Mouse (Mus musculus) thymus, adult 18-20 months (tissue): ENCODE results near the gene Endog.
"Not testable (repeated sequence)": the region's sequence is repeated elsewhere in the genome, so short reads cannot be mapped to it uniquely, and the experiment has no call there.

ENCODE experiments used
- DNase-seq, 2 experiments: peaks; one replicate each; pipeline ENCODE4 v3.0.0; 2022; ENCODE audit warnings: mixed read lengths in 2 of 2

The Endog gene

DNA sequence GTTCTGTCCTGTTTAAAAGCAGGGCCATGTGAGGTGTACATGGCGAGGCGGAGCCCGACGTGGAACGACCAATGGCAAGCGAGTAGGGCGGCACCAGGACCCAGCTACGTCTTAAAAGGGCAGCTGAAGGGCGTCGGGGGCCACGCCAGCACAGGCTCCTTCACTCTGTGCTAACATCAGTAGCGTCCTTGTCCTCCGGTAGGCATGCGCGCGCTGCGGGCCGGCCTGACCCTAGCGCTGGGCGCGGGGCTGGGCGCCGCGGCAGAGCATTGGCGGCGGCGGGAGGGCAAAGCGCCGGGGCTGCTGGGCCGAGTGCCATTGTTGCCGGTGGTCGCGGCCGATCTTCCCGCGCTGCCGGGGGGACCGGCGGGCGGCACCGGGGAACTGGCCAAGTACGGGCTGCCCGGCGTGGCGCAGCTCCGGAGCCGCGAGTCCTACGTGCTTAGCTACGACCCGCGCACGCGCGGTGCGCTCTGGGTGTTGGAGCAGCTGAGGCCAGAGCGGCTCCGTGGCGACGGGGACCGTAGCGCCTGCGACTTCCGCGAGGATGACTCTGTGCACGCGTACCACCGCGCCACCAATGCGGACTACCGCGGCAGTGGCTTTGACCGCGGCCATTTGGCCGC is at the start of gene Endog:
Gene Endog, plus strand, starts transcription at position 123 of the 626 bp plus-strand sequence.
- DNase-seq = peak; percentile 73 to 77

DNA sequence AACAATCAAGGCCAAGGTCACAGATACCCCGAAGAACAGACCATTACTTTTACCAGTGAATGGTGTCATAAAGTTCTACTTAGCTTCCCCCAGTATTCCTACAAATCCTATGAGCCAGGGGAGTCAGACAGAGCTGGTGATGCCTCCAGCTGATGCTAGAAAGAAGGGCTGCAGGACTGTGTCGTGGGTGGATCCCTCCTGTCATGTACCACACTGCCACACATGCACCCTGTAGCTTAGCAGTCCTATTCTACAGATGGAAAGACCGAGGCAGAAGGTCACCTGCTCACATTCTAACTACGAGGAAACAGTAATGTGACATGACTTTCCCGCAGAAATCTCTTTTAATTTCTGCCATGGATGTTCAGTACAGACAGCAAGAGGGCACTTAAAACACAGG is 48.5 kb upstream of the Endog start:
- DNase-seq = no peak

DNA sequence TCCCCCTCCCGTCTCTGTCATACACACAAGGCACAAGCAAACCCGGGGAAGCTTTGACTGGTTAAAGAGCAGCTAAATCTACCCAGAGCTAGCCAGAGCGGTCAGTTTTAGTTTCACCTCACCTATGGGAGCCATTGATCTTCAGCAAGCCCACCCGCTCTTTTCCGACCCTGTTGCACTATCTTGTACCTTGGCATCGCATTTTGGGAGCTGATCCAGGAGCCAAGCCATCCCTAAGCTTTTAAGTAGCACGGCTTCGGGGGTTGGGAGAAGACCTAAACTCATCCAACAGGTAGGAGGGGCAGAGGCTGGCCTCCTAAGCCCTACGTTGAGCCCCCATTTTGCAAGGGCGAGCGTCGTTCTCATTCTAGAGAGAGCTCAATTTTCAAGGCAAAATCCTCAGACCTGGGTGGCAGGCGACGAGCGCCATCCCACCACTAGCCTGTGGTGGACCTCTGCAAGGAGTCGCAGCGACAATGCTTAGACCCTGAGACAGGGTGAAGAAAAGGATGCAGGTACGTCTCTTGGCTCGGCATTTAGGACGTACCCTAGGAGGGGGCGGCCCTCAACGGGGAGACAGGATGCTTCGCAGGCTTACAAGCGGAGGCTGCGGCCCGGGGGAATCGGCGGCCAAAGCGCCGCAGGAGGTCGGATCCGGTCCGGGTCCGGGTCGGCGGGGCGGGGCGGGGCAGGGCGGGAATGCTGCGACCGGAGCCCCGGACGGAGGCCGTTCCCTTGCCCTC is 47.4 kb upstream of the Endog start:
- no peak for DNase-seq

DNA sequence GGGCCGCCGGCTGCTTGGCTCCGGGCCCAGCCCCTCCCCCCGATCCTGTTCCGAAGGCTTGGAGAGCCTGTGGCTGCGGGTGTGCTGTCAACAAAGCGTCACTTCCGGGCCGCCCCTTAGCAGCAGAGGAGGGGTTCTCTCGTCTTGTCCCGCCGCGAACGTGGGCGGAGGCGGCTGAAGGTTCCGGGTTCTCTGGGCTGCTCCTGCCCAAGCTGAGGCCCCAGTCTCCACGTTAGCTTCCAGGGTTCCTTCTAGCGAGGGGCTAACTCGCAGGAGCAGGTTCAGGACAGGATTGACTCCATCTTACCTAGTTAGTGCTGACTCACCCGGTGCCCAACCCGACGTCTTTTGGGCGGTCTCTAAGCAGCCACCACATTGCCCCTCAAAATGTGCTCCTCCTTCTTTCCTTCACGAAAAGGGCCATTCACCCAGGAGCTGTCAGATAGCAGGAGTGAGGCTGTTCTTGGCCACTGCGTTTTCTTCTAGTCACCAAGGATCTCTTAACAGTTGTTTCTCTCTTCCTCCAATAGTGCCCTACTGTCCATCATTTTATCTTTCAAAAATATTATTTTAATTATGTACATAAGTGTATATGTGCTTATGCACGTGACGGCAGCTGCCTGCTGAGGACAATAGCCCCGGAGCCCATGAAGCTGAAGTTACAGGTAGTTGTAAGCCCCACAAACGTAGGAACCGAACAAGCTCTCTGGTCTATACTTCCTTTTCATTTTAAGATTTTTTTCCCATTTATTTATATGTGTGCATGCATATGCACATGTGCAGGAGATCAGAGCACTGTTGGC is 46.6 kb upstream of the Endog start, which contains the start of gene Zer1:
Gene Zer1, minus strand, starts transcription at position 114 of the 803 bp plus-strand sequence.
- peak; percentile 87 to 90 for DNase-seq

DNA sequence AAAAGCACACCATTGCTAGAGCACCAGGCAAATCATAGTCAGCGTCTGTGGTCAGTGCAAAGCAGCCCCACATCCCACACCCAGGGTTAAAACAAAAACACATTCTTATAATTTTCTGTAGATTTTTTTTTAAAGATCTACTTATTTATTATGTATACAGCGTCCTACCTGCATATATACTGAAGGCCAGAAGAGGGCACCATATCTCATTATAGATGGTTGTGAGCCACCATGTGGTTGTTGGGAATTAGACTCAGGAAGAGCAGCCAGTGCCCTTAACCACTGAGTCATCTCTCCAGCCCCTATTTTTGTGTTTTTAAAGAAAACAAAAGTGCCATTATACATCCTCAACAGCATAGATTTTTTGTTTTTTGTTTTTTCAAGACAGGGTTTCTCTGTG is 42.5 kb upstream of the Endog start:
- no peak for DNase-seq

DNA sequence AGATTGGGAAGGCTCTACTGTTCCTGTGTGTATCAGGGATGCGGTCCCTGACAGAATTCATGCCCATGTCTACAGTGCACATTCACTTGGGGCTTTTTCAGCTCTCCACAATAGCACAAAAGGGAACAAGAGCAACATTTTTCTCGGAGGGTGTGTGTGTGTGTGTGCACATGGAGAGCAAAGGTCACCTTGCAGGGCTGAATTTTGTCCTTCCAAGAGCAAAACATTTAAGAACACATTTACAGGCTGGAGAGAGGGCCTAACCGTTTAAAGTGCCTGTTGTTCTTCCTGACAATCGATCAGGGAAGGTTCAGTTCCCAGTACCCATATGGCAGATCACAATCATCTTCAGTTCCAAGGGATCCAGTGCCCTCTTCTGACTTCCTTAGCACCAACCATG is 41.1 kb upstream of the Endog start:
- no peak for DNase-seq

DNA sequence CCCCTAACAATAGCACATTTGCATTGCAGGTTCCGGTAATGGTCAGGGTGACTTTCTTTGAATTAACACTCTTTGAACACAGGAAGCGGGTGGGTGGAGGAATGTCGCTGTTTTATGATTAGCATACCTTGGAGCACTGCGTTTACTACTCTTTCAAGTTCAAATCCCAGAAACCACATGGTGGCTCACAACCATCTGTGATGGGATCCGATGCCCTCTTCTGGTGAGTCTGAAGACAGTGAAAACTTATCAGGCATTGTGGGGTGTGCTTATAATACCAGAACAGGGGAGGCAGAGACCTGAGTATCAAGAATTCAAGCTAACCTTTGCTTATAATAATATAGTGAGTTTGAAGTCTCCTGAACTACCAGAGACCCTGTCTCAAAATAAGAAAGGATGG is 40.1 kb upstream of the Endog start:
- DNase-seq = not testable (repeated sequence)

DNA sequence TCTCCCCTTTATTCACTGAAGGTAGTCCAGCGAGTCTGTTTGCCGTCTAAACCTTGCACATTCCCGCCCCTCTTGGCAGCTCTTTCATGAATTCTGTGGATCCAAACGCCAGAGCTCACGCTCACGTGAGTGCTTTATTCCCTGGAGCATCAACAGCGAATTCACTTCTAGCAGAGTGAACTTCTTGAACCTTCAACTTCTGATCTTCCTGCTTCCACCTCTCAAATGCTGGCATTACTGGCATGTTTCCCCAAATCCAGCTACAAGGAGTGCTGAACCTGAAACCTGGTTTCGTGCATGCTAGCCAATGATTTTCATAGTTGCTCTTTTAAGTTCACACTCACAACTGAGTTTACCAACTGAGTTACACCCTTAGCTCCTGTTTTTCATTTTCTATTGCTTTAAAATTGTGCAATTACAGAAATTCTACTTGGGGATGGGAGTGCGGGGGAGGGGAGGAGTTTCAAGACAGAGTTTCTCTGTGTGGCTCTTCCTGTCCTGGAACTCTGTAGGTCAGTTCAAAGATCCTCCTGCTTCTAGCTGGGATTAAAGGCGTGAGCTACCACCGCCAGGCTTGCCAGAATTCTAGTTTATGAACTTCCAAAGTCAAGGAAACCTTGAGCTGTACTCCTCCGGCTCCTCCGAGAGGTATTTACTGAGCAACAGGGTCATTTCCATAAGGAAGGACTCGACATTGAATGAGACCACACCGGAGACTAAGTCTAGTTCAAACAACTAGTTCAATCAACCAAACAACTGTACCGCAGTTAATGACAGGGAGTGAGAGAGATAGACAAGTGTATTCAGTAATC is 38.3 kb upstream of the Endog start:
- no peak for DNase-seq

DNA sequence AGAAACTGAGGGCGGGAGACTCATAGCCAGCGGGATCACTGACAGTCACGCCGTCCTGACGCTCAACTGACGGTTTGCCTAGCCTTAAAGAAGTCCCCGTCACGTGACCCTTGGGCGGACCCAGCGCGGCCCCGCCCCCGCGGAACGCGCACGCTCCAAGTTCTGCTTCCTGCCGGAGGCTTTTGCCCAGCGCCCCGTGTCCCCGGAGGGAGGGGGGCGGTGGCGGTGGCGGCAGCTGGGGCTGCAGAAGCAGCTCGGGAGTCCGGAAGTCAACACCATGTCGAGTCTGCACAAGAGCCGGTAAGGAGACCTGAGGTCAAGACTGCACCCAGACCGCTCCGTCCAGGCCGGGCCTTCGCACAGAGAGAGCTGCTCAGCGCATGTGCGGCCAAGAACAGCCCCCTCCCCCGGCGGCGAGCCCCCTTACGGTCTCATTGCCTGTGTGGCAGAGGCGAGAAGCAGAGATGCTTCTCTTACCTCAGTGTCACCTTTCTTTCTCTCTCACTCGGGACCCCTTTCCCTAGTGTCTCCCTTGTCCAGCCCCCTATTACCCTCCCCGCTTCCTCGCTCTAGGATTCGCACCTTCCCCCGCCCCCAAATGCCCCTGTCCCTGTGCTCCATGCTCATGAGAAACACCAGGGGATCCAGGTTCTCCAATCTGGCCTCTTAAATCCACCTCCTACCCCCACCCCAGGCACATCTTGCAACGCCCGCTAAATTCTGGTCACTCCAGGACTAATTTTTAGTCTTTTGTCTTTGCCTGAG is 37.5 kb upstream of the Endog start, which contains the start of gene Tbc1d13:
Gene Tbc1d13, plus strand, starts transcription at position 134 of the 765 bp plus-strand sequence.
- peak; percentile 98 to 99 for DNase-seq

DNA sequence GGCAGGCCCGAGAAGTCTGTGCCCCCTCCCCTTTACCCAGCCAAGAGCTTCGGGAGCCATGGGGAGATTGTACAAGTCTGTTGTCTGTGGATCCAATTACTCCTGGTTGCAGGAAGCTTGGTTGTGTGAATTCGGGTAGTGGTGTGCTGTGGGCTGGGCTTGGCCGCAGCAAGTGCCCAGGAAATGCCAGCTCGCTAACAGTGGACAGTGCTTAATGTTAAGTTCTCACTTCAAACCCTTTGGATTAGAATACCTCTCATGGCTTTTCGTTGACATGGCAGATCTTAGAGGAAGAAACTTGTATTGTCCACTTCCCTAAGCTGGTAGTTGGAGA is 36.9 kb upstream of the Endog start:
- DNase-seq = no peak

DNA sequence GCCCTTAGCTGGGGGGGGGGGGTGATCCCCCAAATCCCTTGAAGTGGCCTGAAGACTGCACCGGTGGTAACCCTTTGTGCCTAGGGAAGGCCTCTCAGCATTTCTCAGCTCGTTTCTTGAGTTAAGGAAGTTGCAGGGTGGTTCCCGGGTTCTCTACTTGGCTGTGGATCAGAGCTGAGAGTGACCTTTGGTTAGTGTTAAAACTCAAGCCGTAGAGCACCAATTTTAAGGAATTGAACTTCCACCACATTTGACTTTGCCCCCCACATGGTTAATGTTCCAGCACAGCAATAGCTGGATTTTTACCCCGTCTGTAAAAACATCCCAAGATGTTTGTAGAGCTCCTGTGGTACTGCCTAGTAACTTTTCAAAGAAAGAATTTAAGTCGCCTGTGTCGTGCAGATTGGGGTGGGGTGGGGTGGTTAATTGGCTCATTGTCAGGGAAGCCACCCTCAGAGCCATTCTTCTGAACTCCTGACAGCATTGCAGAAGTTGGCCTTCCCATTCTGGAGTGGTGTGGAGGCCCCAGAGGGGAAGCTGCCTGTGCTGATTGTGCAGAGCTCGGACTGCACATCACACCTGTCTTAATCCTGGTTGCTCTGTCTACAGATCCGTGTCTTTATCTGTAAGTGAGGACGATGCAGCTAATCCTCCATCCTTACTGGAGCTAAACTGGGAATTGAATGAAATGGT is 36.2 kb upstream of the Endog start:
- DNase-seq = no peak

DNA sequence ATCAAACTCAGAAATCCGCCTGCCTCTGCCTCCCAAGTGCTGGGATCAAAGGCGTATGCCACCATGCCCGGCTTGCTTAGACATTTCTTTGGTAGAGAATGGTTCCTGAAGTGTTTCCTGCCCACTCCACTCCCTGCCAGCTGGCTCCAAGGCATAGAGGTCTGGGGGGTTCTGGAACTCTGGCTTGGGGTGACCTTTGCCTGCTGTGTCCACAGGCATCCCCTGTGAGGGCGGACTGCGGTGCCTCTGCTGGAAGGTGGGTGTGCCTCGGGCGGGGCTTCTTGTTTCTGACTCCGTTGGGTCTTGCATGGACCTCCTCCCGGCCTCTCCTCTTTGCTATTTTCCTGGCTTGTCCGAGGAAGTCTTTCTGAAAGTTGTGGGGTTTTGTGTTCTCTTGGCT is 34.8 kb upstream of the Endog start:
- no peak for DNase-seq

DNA sequence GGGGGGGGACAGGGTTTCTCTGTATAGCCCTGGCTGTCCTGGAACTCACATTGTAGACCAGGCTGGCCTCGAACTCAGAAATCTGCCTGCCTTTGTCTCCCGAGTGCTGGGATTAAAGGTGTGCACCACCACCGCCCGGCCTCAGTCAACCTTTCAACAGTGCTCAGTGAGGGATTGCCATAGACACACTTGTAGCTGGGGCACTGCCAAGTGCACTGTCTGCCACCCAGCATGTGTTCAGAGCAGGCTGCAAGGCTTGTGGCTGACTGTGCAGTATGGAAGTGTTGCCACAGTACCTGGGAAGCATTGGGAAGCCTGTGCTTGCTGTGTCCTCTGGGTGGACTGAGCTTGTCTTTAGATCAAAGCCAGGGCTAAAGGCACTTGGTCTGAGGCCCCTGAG is 31.3 kb upstream of the Endog start:
- not testable (repeated sequence) for DNase-seq

DNA sequence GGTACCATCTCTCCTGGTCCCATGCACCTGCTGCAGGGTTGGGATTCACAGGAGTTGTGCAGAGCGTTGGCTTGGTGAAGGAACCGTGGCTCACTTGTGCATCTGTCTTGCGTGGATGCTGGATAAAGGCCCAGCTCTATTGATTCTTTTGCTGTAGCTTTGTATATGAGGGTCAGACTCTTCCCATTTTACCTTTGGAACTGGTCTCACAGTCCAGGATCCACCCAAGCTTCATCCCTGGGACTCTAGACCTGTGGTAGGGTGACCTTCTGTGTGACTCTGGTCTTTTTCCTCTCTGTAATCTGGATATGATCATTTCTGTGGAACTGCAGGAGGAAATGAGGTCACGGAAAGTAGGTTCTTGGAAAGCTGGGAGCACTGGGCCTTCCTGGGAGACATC is 26.9 kb upstream of the Endog start:
- DNase-seq = no peak

DNA sequence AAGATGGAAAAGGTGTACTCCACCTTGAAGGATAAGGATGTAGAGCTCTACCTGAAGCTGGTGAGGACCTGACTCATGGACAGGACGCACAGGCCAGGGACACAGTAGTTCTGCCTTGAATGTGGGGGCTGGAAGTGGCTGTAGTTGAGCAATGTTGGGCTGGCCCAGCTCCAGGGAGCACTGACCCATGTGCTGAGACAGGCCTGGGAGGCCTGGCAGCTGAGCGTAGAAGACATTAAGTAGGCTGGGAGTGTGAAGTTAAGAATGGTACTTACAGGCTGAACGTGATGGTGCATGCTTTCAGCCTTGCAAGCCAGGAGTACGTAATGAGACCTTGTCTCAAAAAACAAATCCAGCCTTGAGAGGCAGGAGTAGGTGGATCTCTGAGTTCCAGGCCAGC is 23.8 kb upstream of the Endog start:
- DNase-seq = no peak

DNA sequence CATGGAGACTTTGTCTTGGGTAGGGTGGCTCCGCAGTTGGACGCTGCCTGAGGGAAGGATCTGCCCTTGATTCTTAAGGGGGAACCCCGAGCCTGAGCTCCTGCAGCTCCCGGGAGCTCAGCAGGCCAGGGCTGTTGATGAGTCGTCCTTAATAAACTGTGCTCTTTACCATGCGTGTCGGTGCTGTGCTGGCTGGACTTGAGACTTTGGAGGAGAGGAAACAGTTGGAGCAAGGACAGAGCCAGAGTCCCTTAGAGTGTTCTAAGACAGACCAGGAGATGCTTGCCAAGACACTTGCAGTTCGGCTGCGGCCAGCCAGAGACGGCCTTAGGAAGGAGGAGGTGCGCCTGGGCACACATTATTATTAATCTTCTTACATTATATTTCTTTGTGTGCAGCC is 19.5 kb upstream of the Endog start:
- DNase-seq = no peak

DNA sequence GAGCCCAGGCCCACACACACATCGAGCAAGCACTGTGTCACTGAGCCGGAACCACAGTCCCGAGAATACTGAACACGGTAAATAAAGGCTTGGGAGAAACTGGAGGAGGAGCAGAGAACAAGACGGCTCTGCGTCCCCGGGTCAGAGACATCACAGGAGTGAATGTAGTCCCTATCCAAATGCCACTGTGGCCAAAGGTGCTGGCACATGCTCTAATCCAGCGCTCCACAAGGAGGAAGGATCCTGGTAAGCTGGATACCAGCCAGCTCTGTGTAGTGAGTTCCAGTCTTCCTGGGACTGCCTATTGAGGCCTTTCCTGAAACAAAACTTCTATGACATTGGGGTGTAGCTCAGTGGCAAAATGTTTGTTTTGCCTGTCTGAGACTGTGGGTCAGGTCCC is 18.7 kb upstream of the Endog start:
- DNase-seq = no peak

DNA sequence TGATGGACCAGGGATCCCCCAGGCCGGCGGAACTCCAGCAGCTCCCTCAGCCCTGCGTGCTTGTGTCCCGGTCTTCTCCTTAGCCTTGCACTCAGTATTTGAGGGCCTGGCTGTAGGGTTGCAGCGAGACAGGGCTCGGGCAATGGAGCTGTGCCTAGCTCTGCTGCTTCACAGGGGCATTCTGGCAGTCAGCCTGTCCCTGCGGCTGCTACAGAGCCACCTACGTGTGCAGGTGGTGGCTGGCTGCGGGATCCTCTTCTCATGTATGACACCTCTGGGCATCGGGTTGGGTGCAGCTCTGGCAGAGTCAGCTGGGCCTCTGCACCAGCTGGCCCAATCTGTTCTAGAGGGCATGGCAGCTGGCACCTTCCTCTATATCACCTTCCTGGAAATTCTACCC is 11.4 kb upstream of the Endog start:
- not testable (repeated sequence) for DNase-seq

DNA sequence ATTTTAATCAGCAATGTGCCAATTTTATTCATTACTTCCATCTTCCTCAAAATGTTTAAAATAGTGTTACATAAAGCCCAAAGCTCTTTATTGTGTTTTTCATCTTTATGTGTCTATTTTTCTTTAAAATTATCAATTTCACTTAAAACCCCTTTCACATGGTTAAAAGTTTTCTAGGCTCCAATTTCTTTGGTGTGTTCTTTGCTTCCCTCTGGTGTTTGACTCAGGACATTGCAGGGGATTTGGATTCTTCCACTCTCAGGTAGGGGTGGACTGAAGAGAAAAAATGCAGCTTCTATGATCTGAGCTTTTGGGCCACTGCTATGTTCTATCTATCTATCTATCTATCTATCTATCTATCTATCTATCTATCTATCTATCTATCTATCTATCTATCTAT is 9.5 kb upstream of the Endog start:
- no peak for DNase-seq

DNA sequence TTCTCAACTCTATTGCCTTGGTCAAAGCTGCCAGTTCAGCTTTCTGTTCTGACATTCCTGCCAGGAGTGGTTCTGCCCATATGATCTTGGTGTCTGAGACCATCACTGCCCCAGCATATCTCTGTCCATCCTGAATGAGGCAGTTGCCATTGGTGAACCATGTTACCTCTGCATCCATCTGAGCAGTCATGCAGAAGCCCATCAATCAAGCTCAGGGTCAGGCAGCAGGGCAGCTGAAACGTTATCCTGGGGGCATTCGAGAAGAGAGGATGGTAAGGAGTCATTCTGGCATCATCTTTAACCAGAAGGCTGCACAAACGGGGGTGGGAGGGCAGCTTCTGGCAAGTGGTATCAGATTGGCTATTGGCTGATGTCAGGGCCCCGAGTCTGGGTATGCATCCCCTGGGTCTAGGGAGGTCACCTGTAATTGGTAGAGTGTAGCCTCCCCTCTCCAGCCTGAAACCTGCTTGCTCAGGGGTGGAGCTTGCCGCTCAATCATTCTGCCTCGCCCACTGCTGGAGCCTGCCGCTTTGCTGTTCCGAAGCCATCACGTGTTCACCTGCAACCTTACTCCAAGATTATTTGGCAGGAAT is 6.9 kb upstream of the Endog start:
- no peak for DNase-seq

DNA sequence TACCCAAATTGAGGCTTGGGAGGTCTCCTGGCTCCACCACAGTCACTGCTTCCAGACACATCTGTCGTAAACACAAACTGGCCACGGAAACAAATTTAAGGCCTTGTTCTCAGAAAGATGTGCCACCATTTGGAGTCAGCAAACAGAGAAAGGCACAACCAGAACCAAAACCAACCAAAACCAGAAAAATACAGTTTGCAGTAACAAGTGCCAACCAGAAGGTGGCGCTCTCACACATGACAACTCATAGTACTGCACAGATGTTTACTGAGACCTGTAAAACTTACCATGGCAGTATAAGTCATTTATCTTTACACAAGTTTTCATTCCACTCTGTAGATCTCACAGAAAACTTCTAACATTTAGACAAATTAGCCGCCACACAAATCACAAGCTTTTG is 4.6 kb upstream of the Endog start:
- DNase-seq = no peak
